Mouse (Mus musculus) natural killer cell, adult 2 months (primary cell): Measurements from ENCODE around the gene Tekt3.

Experiments
- DNase-seq, 2 experiments: peaks; one replicate each; pipeline ENCODE4 v3.0.0; 2022; ENCODE audit warnings: low spot score in 2 of 2

Gene Tekt3

GRCm38 (mm10) chr11:63125832-63126456, 64.5 kb downstream of the Tekt3 start:
- DNase-seq: no peak

GRCm38 (mm10) chr11:63126976-63127375, 65.5 kb downstream of the Tekt3 start:
- no peak for DNase-seq

- DNase-seq: no peak
Measured at GRCm38 (mm10) chr11:63127513-63127912, 66.1 kb downstream of the Tekt3 start.

GRCm38 (mm10) chr11:63128784-63129183, 67.3 kb downstream of the Tekt3 start, which contains the start of gene Pmp22:
Pmp22 (plus strand) TSS chr11:63128982.
- no peak for DNase-seq

GRCm38 (mm10) chr11:63129375-63129774, 67.9 kb downstream of the Tekt3 start:
- no peak for DNase-seq

- DNase-seq: no peak
Measured at GRCm38 (mm10) chr11:63129840-63130239, 68.4 kb downstream of the Tekt3 start.

GRCm38 (mm10) chr11:63130497-63130896, 69.0 kb downstream of the Tekt3 start:
- DNase-seq: no peak

- no peak for DNase-seq
Measured at GRCm38 (mm10) chr11:63131001-63131692, 69.7 kb downstream of the Tekt3 start.

GRCm38 (mm10) chr11:63131693-63132040, 70.2 kb downstream of the Tekt3 start:
- DNase-seq: no peak

GRCm38 (mm10) chr11:63132151-63132500, 70.7 kb downstream of the Tekt3 start:
- DNase-seq: no peak

GRCm38 (mm10) chr11:63132501-63133435, 71.3 kb downstream of the Tekt3 start:
- no peak for DNase-seq

- no peak for DNase-seq
Measured at GRCm38 (mm10) chr11:63134021-63134420, 72.6 kb downstream of the Tekt3 start.

GRCm38 (mm10) chr11:63134742-63135482, 73.5 kb downstream of the Tekt3 start:
- DNase-seq: no peak

- peak; percentile 33 to 65 for DNase-seq
Measured at GRCm38 (mm10) chr11:63135622-63136021, 74.2 kb downstream of the Tekt3 start.

GRCm38 (mm10) chr11:63136205-63136604, 74.8 kb downstream of the Tekt3 start:
- no peak for DNase-seq

GRCm38 (mm10) chr11:63136836-63137416, 75.5 kb downstream of the Tekt3 start:
- DNase-seq: no peak

GRCm38 (mm10) chr11:63138739-63139138, 77.3 kb downstream of the Tekt3 start:
- DNase-seq: no peak

- no peak for DNase-seq
Measured at GRCm38 (mm10) chr11:63142311-63142710, 80.9 kb downstream of the Tekt3 start.

- DNase-seq: no peak
Measured at GRCm38 (mm10) chr11:63142816-63143215, 81.4 kb downstream of the Tekt3 start.

GRCm38 (mm10) chr11:63143486-63143885, 82.0 kb downstream of the Tekt3 start:
- DNase-seq: no peak
